Mouse (Mus musculus) neutrophil, adult 83 days (primary cell): Measurements from ENCODE around the gene 2900011O08Rik. TPM values are rescaled to one million over a fixed set of nuclear protein-coding genes. Genes with fewer than 3 reads are reported as not detected.

Experiments
- total RNA-seq, 2 experiments: library from RNA; stranded (reverse); gene quantifications; one replicate each; pipeline ENCODE4 v1.2.4; 2023

Gene 2900011O08Rik
- total RNA-seq, result not detected

GRCm38 (mm10) chr16:13986574-13987478 is at the start of gene 2900011O08Rik, which contains the start of gene Ifitm7:
Gene 2900011O08Rik (plus strand): TSS chr16:13986604.
Gene Ifitm7 (minus strand): TSS chr16:13986888.

Other genes starting within 250 kb of the 2900011O08Rik start
- 10 to 100 TPM; 11.1 to 11.6 TPM for gene Rrn3, start 205.9 kb upstream of the 2900011O08Rik start, total RNA-seq
- 10 to 100 TPM; 38.0 to 39.1 TPM for gene Ntan1, start 167.8 kb upstream of the 2900011O08Rik start, total RNA-seq
- 10 to 100 TPM; 38.9 to 46.2 TPM for gene Pdxdc1, start 83.5 kb upstream of the 2900011O08Rik start, total RNA-seq
- under 1 TPM; 0.38 to 0.57 TPM for gene Mpv17l, start 83.4 kb upstream of the 2900011O08Rik start, total RNA-seq
- gene Ifitm7, start 284 bp downstream of the 2900011O08Rik start, total RNA-seq, result under 1 TPM in 1 of 2 experiments, not detected in 1; 0.24 TPM
- gene Nde1, start 176.7 kb downstream of the 2900011O08Rik start, total RNA-seq, result 10 to 100 TPM; 45.9 to 46.6 TPM
- gene Marf1, start 176.7 kb downstream of the 2900011O08Rik start, total RNA-seq, result 10 to 100 TPM; 45.4 to 49.5 TPM